Mouse (Mus musculus): Measurements from ENCODE around the gene Shld1.
A peak's percentile ranks its signal among the peaks of the same experiment; 100 is the strongest.

Shld1 gene

GRCm38 (mm10) chr2:132721844-132722243 lies 35.1 kb downstream of the Shld1 start:
- no peak for DNase-seq (ENCODE audit: low read depth, low spot score)

- DNase-seq (ENCODE audit: low read depth, low spot score), result no peak
These were observed 37.3 kb downstream of the Shld1 start for GRCm38 (mm10) chr2:132723958-132724431.

GRCm38 (mm10) chr2:132724561-132724960 lies 37.8 kb downstream of the Shld1 start:
- no peak for DNase-seq (ENCODE audit: low read depth, low spot score)

- no peak for DNase-seq (ENCODE audit: low read depth, low spot score)
These were observed 38.7 kb downstream of the Shld1 start for GRCm38 (mm10) chr2:132725376-132725905.

- DNase-seq (ENCODE audit: low read depth, low spot score), result no peak
These were observed 39.4 kb downstream of the Shld1 start for GRCm38 (mm10) chr2:132726156-132726555.

- DNase-seq (ENCODE audit: low read depth, low spot score), result no peak
These were observed 46.2 kb downstream of the Shld1 start for GRCm38 (mm10) chr2:132732940-132733339.

GRCm38 (mm10) chr2:132733603-132734573 lies 47.2 kb downstream of the Shld1 start:
- DNase-seq (ENCODE audit: low read depth, low spot score), result no peak

- no peak for DNase-seq (ENCODE audit: low read depth, low spot score)
These were observed 52.2 kb downstream of the Shld1 start for GRCm38 (mm10) chr2:132738816-132739432.

- DNase-seq (ENCODE audit: low read depth, low spot score), result no peak
These were observed 55.2 kb downstream of the Shld1 start for GRCm38 (mm10) chr2:132741862-132742347.

GRCm38 (mm10) chr2:132744866-132745265 lies 58.1 kb downstream of the Shld1 start:
- DNase-seq (ENCODE audit: low read depth, low spot score), result no peak

- no peak for DNase-seq (ENCODE audit: low read depth, low spot score)
These were observed 59.4 kb downstream of the Shld1 start for GRCm38 (mm10) chr2:132746108-132746507.

GRCm38 (mm10) chr2:132750726-132751125 lies 64.0 kb downstream of the Shld1 start:
- DNase-seq (ENCODE audit: low read depth, low spot score), result no peak

- DNase-seq (ENCODE audit: low read depth, low spot score), result no peak
These were observed 64.7 kb downstream of the Shld1 start for GRCm38 (mm10) chr2:132751141-132752066.

GRCm38 (mm10) chr2:132752398-132752797 lies 65.7 kb downstream of the Shld1 start:
- DNase-seq (ENCODE audit: low read depth, low spot score), result no peak

GRCm38 (mm10) chr2:132753137-132753536 lies 66.4 kb downstream of the Shld1 start:
- DNase-seq (ENCODE audit: low read depth, low spot score), result no peak

GRCm38 (mm10) chr2:132757911-132758310 lies 71.2 kb downstream of the Shld1 start:
- DNase-seq (ENCODE audit: low read depth, low spot score), result no peak

- no peak for DNase-seq (ENCODE audit: low read depth, low spot score)
These were observed 84.1 kb downstream of the Shld1 start for GRCm38 (mm10) chr2:132770822-132771221.

GRCm38 (mm10) chr2:132780978-132781377 lies 94.2 kb downstream of the Shld1 start, which contains the start of gene Chgb:
Chgb (plus strand) TSS chr2:132781278.
- no peak for DNase-seq (ENCODE audit: low read depth, low spot score)

- peak; percentile 89 for DNase-seq (ENCODE audit: low read depth, low spot score)
These were observed 94.8 kb downstream of the Shld1 start for GRCm38 (mm10) chr2:132781439-132782068.

GRCm38 (mm10) chr2:132784039-132784438 lies 97.3 kb downstream of the Shld1 start:
- DNase-seq (ENCODE audit: low read depth, low spot score), result no peak

Data from embryo, embryonic 11.5 days (tissue).